Comparison of ENCODE assay signal across 9 mouse cellular contexts in the genomic region with DNA sequence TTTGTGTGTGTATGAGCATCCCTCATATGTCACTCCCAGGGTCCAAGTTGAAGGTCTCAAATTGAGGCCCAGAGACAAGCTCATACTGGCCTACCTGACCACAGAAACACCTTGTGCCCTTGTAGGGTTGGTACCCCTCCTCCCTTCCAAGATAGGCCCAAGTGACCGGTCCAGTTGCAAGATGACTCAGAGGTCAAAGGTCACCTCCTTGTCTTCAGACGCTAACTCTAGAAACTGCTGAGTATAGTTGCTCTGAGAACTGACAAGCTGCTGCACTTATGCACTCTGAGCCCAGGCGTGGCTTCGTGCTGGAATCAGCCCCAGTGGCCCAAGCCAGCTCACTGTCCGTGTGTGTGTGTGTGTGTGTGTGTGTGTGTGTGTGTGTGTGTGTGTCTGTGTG. TPM values are rescaled to one million over a fixed set of nuclear protein-coding genes. Genes with fewer than 3 reads are reported as not detected.
DNase-seq lines count a peak whose midpoint lies in the region; ATAC-seq and TF ChIP-seq lines count a peak whose summit lies in the region.
"Had no signal": no experiment of that assay in that cellular context is flagged by ENCODE, and none has a peak within 500 bp of the region (broad histone marks: within the 10 kb centered on the region; RNA-seq: fewer than 3 reads in every experiment).

No protein-coding gene starts in this region.

- 36% methylated on average over 5 of the region's 5 CpGs for whole genome bisulfite sequencing in forebrain, embryonic 16.5 days
- 93% methylated on average over 5 of the region's 5 CpGs for WGBS in thymus, adult 2 months

- H3K4me3 ChIP-seq in forebrain, embryonic 16.5 days (replicated peaks; ENCODE audit: low read length), result peak overlapping the region; percentile 87
- no peak overlapping the region for H3K4me3 ChIP-seq in thymus, adult 2 months (ENCODE audit: control insufficient read depth, insufficient read depth, low read length)

- H3K36me3 ChIP-seq in forebrain, embryonic 16.5 days (ENCODE audit: control insufficient read depth, insufficient read depth), result peaks cover 9% of the 10 kb centered on the region
- H3K36me3 ChIP-seq in thymus, adult 2 months (ENCODE audit: control insufficient read depth, insufficient read depth, low read length), result no peaks in the 10 kb centered on the region

- no peak for ATAC-seq in forebrain, embryonic 16.5 days

- TF ChIP-seq POLR2A in thymus, adult 2 months (IDR thresholded peaks at IDR 0.05; ENCODE audit: control insufficient read depth, extremely low read depth, insufficient read depth, low read length, poor library complexity), result no peak

- no peaks in the 10 kb centered on the region for H3K27me3 ChIP-seq in forebrain, embryonic 16.5 days (replicated peaks; ENCODE audit: control insufficient read depth, insufficient read depth, low read length)
- no peaks in the 10 kb centered on the region for H3K27me3 ChIP-seq in thymus, adult 2 months (ENCODE audit: control insufficient read depth, insufficient read depth, low read length)

- peak overlapping the region; percentile 81 for H3K4me2 ChIP-seq in forebrain, embryonic 16.5 days (ENCODE audit: low read length)

- TF ChIP-seq CTCF in thymus, adult 2 months (IDR thresholded peaks at IDR 0.05; ENCODE audit: borderline replicate concordance, control insufficient read depth, extremely low read depth, insufficient read depth, low read length, poor library complexity), result no peak

- H3K9ac ChIP-seq in forebrain, embryonic 16.5 days (replicated peaks; ENCODE audit: low read depth, low read length), result no peak overlapping the region; the same call in 1 of the 2 replicates
- H3K9ac ChIP-seq: liver, embryonic 14.5 days had no signal

- peak; percentile 16 for DNase-seq in adrenal gland, postnatal 10 days
- no peak for DNase-seq in adrenal gland, postnatal 4 days (ENCODE audit: low spot score in 2 of 2)
- peak; percentile 25 for DNase-seq in 3134 (ENCODE audit: extremely low read depth, insufficient read length, low spot score)
- DNase-seq in kidney, postnatal 36 days, result peak; percentile 81 to 92
- DNase-seq in skeletal muscle tissue, adult 2 months (ENCODE audit: low read depth, low spot score), result peak; percentile 69
- no peak for DNase-seq in thymus, postnatal 0 days (ENCODE audit: low spot score)
- no peak for DNase-seq in thymus, adult 2 months

- H3K27ac ChIP-seq in forebrain, embryonic 16.5 days (ENCODE audit: low read length), result no peak overlapping the region
- H3K27ac ChIP-seq in thymus, adult 2 months (ENCODE audit: control insufficient read depth, insufficient read depth, low read length), result no peak overlapping the region
- H3K27ac ChIP-seq: liver, embryonic 14.5 days had no signal

- peaks cover 28% of the 10 kb centered on the region for H3K4me1 ChIP-seq in forebrain, embryonic 16.5 days (replicated peaks; ENCODE audit: control insufficient read depth, insufficient read depth, low read length)
- peaks cover 5% of the 10 kb centered on the region; the same call in 1 of the 2 replicates for H3K4me1 ChIP-seq in thymus, adult 2 months (replicated peaks; ENCODE audit: control insufficient read depth, insufficient read depth, low read length)

- H3K9me3 ChIP-seq in forebrain, embryonic 16.5 days (ENCODE audit: control insufficient read depth, low read length), result no peaks in the 10 kb centered on the region

RNA-seq across cellular contexts. Expression of gene Castor2, which starts 2.4 kb away (rescaled TPM):
- total RNA-seq in adrenal gland, postnatal 10 days (2021), result 10 to 100 TPM; 14.0 to 19.7 TPM
- 10 to 100 TPM; 16.6 to 23.7 TPM for total RNA-seq in adrenal gland, postnatal 4 days (2021)
- 29.2 and 31.4 TPM in 2 replicates for polyA plus RNA-seq in forebrain, embryonic 16.5 days (2015; fragmentation: Nextera tagmentation; extraction: Ambion mirVana)
- 2.3 and 3.4 TPM in 2 replicates for polyA plus RNA-seq in thymus, postnatal 0 days (2015; fragmentation: Nextera tagmentation; extraction: Ambion mirVana)
- polyA plus RNA-seq in thymus, adult 2 months (2012; rRNA removed), result 15.9 and 18.0 TPM in 2 replicates

Comparison
In these comparisons a context has a peak if more than half of its experiments do, and no peak if none do; other contexts are left out.
1. DNase-seq: peak in adrenal gland, postnatal 10 days (single experiment), 3134 (single experiment), kidney, postnatal 36 days (2 of 2) and skeletal muscle tissue, adult 2 months (single experiment); none in adrenal gland, postnatal 4 days (0 of 2), thymus, postnatal 0 days (single experiment) and thymus, adult 2 months (single experiment).